Mouse (Mus musculus) hindlimb bud, embryonic 11.5 days (tissue): ENCODE measurements at regions not wholly inside any gene's neighbourhood (a gene's known extent, or its start where the extent isn't known, plus 50 kb on each side); places are given as distances from the start of the nearest gene placed in this dataset.

ENCODE experiments used
- DNase-seq: peaks from one replicate; pipeline ENCODE4 v3.0.0-alpha.2; 2012; ENCODE audit warnings: low read depth, low spot score; ENCODE audit errors: extremely low spot score

DNA sequence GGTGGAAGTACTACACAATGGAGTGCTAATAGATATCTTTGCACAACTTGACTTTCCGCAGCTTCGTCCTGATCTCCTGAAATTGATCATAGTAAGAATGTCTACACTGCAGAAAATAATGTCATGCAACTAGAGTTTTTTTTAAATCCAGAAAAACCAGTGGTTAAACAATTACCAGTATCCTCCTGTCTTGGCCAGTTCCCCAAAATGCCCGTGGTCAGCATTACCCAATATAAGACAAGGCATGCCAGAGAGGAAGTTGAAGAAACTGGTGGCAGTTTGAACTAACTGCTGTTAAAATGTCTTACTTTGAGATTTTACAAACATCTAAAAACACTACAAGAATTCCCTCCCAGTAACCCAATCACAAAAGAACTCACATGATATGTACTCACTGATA lies 109.7 kb upstream of the Cited2 start:
- DNase-seq = no peak

DNA sequence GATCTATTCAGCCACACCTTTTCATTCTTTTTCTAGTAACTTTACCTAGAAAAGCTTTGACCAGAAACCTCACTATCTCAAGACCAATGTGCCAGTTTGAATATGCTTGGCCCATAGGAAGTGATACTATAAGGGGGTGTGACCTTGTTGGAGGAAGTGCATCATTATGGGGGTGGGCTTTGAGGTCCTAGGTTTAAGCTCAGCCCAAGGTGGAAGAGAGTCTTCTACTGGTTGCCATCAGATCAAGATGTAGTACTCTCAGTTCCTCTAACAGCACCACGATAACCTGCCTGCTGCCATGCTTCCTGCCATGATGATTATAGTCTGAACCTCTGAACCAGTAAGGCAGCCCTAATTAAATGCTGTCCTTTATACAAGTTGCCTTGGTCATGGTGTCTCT lies 105.0 kb upstream of the Cited2 start:
- DNase-seq = no peak

DNA sequence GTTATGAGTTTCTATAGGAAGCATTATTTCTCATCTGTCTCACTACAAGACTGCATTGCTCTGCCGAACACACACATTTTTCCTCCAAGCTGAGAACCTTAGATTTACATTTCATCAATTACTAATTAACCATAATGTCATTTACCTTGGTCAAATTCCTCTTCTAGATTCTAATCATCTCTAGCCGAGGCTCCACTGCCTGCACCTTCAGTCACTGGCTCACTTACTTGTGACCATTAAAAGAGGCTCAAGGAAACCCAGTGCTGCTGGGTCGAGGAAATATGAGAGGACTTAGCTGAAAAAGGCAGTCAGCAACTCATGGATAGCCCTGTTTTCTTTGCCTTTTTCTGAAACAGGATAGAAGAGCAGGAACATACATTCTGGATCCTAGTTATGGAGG lies 103.4 kb upstream of the Cited2 start:
- DNase-seq = no peak

DNA sequence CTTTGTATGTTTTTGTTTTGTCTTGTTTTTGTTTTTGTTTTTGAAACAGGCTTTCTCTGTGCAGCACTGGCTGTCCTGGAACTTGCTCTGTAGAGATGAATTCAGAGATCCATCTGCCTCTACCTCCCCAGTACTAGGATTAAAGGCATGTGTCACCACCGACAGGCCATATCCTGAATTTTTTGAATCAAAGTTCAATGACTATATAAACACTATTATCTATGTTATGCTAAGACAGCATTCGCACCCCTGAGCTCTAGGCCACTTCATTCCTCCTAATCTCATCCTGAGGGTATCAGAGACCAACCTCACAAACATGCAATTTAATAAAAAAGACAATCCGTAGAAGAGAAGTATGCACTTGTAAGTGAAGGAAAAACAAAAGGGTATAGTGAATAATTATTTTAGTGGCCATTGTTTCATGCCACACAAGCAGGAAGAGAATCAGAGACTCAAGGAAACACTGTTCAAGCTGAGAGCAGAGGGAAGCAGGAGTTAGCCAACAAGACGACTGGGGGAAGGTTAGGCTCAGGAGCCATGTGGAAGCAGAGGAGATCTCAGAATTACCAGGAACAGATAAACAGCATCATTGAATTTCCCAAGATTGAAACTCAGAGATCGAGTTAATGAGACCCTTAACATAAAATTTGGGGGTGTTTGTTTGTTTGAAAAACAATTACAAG lies 101.2 kb upstream of the Cited2 start:
- DNase-seq = no peak

DNA sequence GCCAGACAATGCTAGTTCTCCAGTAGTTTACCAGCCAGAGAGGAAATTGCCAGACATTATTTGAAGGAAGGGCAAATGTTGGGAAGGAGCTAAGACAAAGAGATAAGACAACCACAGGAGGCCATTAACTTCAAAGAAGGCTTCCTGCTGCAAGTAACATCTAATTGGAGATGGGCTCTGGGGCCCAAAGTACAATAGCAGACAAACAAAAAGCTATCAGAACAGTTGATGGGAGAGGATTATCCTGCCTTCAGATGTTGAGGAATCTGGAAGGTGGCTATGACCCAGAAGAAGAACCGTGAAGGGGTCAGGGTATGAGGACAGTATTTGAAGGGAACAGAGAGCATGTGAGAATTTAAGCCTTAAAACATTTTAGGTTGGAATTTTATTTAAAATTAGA lies 100.2 kb upstream of the Cited2 start:
- DNase-seq = no peak

DNA sequence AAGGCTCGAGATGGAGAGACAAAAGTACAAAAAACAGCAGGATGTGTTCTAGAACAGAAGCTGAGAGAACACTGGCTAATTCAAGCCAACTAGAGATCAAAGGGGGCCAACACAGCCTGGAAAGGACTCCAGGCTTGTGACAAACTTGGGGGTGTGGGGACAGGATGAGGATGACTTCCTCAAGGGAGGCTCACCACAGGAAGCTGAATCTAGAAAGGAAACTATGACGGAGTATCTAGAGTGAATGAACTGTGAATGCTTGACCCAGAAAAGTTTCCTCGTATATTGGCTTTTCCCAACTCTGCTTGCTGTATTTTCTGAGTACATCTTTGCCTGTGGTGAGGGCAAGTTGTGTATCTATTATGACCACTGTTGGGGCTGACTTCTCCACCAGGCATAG lies 93.3 kb upstream of the Cited2 start:
- no peak for DNase-seq

DNA sequence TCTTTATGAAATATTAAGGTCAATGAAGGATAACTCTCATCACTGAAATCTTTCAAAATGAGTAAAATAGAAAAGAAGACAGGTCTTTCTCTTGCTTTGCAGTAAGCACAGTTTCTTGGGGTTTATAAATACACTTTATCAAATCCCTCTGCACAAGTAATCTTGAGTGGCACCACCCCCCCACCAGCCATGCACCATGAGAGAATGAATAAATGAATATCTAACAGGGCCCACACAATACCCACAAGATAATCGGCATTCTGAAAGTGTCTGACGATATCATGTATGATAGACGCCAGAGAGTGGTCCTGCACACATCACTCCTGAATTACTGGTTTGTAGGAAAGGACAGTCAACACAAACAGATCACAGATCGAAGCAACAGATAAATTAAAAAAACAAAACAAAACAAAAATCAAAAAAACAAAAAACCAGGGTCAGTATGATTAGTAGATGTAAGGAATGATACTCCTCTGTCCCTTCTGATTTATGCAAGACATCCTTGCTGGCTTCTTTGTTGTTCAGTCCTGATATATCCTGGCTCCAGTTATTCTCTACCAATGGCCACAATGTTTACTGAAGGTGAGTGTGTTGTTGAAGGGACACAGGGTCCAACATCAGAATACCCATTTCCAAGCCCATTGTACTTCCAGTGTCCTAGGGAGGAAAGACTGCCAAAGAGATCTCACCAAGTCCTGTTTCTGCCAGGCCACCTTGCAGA lies 92.0 kb upstream of the Cited2 start:
- no peak for DNase-seq

DNA sequence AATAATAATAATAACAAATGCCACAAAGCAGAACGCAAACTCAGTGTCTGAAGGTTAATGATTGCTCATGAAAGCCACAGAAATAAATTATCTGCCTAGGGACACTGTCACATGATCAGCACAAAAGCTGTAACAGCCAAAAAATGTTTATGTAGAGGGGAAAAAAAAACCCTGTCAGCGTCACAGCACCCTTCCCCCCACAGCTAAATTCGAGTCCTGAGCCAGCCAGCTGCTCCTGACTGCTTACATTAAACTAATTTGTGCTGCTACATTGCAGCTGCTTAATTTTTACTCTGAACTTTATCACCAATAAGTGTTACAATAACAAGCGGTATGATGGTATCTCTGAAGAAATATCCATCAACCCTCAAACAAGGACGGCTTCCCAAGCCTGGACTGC lies 91.2 kb upstream of the Cited2 start:
- DNase-seq = no peak

DNA sequence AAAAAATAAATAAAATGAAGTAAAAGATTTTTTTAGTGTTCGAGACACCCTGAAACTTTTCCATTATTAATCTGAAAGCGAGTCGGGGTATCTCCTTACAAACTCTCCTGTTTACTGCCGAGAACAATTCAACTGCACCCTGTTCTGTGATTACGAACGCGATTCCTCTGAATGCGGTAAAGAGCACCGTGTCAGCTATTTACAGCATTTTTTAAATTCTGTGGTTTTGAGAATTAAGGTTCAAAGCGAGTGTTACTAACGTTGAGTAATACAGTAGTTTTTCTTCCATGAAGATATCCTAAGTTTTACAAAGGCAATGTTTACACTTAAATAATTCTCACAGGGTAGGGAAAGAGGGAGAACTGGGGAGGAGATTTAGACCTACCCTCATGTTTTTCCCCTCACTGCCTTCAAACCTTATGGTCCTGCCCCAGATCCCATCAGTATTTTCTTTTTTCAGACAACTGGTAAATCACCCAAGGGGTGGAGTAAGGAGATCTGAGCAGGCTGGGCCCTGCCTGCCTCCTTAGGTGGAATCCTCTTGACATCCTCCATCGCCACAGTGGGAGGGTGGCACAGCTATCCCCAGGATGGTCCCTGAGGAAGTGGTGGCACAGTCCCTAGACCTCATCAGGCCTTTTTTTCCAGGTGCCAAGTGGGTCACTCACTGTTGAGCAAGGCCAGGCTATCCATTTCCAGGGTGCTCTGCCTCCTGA lies 89.9 kb upstream of the Cited2 start:
- DNase-seq = no peak

DNA sequence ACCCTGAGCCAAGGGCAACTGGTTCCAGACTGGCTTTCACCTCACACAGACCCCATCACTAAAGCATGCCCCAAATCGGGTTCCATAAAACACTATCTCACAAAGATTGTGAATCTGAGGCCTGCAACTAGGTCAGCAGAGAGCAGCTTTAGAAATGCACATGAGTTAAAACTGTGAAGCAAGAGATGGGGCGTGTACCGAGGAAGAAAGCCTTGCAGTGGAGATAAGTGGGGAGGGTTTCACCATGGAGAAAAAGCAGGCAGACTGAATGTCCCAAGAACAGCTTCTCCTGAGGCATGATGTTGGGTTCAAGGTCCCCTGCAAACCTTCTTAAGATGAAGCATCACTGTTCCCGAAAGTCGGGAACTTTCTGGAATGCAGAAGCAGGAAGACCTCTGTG lies 77.7 kb upstream of the Cited2 start:
- DNase-seq = no peak

DNA sequence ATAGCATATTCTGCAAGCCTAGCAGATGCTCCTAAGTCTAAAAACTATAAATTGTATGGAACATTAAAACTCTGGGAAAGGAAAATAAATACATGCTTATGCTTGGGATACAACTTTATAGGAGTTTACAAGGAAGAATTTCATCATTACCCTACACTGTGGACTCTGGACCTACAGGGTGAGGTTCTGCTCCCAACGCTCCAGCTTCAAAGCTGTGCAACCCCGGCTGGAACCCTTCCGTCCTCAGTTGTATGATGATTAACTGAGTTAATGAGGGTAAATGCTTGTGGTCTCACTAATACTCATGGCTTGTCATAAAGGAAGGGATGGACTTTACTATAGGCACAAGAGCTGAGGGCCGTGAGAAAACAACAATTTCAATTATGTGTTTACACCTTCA lies 76.6 kb upstream of the Cited2 start:
- DNase-seq = no peak

DNA sequence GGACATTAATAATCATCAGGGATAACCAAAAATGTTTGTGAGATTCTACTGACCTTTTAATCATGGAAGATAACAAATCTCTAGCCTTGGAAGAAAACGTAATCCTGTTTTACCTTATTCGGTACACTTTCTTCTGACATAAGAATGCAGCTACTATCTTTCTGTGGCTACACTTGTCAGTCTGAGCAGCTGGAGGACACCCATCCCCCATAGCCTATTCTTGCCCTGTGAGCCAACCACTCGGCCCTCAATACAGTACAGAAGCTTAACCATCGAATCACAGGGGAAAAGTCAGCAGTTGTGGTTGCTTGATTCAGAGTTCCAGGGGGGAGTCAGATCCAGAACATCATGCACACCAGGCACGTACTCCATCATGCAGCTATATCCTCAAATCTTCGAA lies 74.9 kb upstream of the Cited2 start:
- no peak for DNase-seq

DNA sequence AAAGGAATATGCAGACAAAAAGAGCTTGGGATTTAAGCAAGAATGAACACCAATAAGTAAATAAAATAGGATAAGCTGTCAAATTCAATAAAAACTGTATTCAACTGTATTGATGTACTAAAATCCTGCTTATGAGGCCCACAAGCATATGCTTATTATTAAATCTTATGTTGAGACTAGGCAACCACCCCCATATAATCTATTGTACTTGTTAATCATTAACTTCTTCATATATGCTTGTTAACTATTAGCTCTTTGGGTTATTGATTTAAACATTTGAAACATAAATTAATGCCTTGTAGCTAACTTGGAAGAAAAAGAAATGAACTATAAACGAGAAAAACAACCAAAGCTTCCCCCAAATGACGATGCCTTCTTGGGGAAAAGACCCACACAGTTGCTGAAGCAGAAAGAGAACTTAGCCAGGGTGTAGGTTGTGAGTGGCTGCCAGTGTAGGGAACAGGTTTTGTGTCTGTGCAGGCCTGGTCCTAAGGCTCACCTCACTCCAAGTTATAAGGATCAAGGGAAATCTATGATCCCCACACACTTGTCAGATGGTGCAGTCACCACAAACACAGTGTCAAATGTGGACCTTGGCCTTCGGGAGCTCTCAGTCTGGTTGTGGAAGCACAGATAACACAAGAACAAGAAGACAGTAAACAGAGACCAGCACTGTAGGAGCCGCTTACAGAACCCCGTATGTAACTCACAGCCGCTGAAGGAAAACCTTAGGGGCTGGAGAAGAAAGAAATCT lies 71.8 kb upstream of the Cited2 start:
- no peak for DNase-seq

DNA sequence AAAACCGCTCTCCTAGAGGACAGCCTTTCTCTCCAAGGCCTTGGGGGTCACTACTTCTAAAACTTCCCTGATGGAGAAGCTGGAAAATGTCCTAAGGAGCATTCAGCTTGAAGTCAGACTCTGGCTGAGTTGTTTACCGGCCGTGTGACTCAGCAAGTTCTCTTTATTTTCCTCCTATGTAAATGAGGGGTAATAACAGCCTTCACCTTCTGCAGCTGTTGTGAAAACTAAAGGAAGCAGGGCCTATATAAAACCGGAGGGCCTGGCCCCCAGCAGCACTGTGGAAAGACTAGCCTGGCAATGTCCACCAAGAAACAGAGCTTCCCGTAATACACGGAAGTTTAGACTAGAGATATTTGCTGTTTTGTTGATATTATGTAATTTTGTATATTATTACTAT lies 69.7 kb upstream of the Cited2 start:
- no peak for DNase-seq

DNA sequence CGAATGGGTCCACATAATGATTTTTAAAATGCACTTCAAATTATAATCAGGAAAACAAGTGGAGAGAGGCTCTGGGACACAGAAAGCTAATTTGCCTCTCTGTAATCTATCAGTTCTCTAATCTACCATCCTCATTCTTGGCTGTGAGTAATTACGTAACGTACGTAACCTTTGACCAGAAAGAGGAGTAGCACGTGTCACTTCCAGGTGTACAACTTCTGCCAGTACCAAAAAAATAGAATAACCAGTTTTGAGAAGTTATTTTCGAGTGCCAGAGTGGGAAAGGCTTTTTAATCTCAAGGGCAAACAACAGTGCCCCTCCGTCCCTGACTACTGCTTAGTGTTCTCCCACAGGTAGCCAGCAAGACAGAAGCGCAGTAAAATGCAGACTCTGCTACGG lies 69.2 kb upstream of the Cited2 start:
- DNase-seq = no peak

DNA sequence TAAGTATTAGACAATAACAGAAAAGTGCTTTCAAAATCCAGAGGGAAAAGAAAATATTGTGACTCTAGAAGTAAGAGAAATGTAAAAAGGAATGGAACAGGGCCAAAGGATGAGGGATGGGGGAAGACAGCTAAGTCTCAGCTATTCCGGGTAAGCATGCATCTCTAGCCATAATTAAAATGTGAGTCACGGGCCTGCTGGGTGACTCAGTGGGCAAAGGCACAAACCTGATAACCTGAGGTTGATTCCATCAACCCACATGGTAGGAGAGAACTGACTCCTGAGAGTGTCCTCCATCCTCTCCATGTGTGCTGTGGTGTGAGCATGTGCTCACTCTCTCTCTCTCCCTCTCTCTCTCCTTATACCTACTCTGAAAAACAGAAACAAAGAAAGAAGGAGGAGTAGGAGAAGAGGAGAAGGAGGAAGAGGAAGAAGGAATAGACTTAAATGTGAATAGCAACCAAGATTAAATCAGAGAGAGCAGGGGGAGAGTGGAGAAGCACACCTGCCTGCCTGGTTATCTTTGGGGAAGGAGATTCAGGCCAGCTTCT lies 68.6 kb upstream of the Cited2 start:
- DNase-seq = no peak

DNA sequence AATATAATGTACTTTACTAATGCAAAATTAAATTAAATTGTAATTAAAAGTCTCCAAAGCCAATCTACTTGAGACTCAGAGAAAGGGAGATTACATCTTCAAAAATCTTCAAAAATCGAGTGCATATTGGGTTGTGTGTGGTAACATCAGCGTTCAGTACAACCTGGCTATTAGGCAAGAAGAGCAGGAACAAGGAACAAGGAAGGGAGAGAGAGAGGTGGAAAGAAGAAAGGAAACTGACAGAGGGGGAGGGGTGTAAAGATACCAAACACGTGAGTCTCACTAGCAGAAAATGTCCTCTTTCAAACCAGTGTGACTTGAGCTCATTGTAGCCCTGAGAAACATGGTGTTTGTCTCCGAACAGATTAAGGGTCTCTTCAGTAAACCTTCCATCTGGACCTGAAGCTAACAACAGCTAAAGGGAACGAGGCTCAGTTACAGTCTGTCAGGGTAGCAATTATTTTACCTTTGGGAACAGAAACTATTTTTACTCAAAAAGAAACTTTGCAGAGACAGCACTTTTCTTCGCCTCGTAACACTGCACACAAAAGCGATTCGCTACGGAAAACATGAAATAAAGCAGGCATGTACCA lies 67.5 kb upstream of the Cited2 start:
- DNase-seq = no peak

DNA sequence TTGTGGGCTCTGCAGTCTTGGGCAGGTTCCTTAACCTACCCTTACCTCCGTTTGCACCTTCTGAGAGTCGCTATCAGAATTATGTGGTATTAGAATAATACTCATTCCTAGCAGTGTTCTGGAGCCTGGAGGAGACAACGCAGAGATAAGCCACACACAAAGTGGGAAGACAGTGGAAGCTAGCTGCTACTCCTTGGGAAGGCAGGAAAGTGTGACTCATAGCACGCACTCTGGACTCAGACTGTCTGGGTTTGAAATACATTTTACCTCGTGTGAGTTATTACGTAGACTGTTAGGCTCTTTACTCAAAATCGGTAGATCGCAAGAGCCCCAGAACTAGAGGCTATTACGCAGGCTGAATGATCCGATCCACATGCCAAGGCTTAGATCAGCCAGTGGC lies 66.7 kb upstream of the Cited2 start:
- no peak for DNase-seq

DNA sequence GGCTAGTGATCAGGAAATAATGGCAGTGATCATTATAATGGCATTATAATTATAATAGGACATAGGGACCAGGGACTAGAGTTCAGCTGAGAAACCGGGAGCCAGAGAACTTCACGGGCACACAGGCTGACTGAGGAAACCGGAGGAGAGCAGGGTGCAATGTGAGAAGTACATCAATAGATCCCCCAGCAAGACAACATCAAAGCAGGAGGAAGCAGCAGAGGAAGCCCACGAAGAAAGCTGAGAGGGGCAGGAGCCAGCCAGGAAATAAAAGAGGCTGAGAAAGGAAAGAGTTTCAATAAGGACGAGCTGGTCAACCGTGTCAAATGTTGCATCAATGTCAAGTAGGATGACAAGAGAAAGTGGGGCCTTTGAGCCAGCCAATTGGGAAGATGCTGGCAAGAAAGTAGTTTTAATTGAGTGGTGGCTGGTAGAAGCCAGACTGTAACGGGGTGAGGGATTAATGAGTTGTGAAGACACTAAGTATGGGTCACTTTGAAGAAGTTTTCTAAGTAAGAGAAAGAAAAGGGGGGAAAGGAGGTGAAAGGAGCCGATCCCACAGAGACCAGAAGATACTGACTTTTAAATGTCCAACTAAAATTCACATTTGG lies 66.0 kb upstream of the Cited2 start:
- DNase-seq = no peak

DNA sequence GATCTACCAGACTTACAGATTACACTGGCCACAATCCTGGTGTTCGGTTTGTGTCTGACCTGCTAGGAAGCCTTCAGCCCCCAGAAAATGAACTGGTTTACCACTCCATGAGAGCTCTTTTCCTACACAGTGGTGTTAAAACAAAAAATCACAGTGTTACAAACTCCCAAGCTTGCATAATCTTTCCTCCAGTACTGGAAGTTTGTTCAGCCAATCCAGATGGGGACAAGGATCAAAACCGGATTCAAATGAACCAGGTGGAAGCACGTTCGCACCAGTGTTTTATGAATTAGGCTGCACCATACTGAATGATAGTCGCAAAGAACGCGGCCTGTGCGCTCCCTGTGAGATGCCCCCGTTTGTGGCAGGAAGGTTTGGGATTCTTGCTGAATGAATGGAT lies 63.4 kb upstream of the Cited2 start:
- no peak for DNase-seq
